Mouse (Mus musculus) forebrain, embryonic 14.5 days (tissue): ENCODE measurements around the gene Gm21149. TPM values are rescaled to one million over a fixed set of nuclear protein-coding genes. Genes with fewer than 3 reads are reported as not detected.
"Not testable (repeated sequence)": the region's sequence is repeated elsewhere in the genome, so short reads cannot be mapped to it uniquely, and the experiment has no call there.

Experiments
- ATAC-seq: fragments of 200-750 bp; cut with Nextera tagmentation; 2 replicates; pipeline ENCODE4 v1.8.0; 2017; ENCODE audit warnings: mild to moderate bottlenecking, moderate library complexity
- DNase-seq: peaks from one replicate; pipeline ENCODE4 v3.0.0-alpha.2; 2015; ENCODE audit warnings: low spot score
- H3K27ac ChIP-seq: fragments of 300-500 bp; sonication (generic); 2 replicates; pipeline ENCODE4 v1.5.1; 2014; ENCODE audit warnings: low read depth, mild to moderate bottlenecking, control low read depth, low read length, moderate library complexity
- H3K27me3 ChIP-seq: fragments of 300-500 bp; sonication (generic); replicated peaks from 2 replicates; pipeline ENCODE4 v1.6.1; 2014; ENCODE audit warnings: low read length, control low read depth, mixed read lengths; ENCODE audit not compliant: control insufficient read depth, insufficient read depth
- H3K36me3 ChIP-seq: fragments of 300-500 bp; sonication (generic); 2 replicates; pipeline ENCODE4 v1.6.1; 2014; ENCODE audit warnings: low read length, control low read depth; ENCODE audit not compliant: control insufficient read depth, insufficient read depth
- H3K4me1 ChIP-seq: fragments of 300-500 bp; sonication (generic); 2 replicates; pipeline ENCODE4 v1.6.1; 2014; ENCODE audit warnings: antibody characterized with exemption, low read length, control low read depth; ENCODE audit not compliant: control insufficient read depth, insufficient read depth
- H3K4me2 ChIP-seq: fragments of 300-500 bp; sonication (generic); 2 replicates; pipeline ENCODE4 v1.6.1; 2014; ENCODE audit warnings: mild to moderate bottlenecking, control low read depth, low read length
- H3K4me3 ChIP-seq: fragments of 300-500 bp; sonication (generic); 2 replicates; pipeline ENCODE4 v1.5.1; 2014; ENCODE audit warnings: low read depth, low read length, control low read depth
- H3K9ac ChIP-seq: fragments of 300-500 bp; sonication (generic); 2 replicates; pipeline ENCODE4 v1.6.1; 2014; ENCODE audit warnings: mild to moderate bottlenecking, low read length, control low read depth, moderate library complexity
- H3K9me3 ChIP-seq: fragments of 300-500 bp; sonication (generic); replicated peaks from 2 replicates; pipeline ENCODE4 v1.6.1; 2016; ENCODE audit warnings: low read length, control low read depth, mixed read lengths; ENCODE audit not compliant: control insufficient read depth
- WGBS: fragments of 180-500 bp; shearing (Covaris S2); extraction: QIAGEN DNeasy Blood & Tissue Kit; methylation state at CpG from one replicate; pipeline ENCODE4 v1.1.7; 2014; 5-methylcytosine and 5-hydroxymethylcytosine counted together
- polyA plus RNA-seq: library from polyadenylated mRNA; unstranded; fragments of >200 nt; fragmentation: Nextera tagmentation; extraction: Ambion mirVana; gene quantifications from 2 replicates; pipeline ENCODE4 v1.2.1, GENCODE M21; 2014

Gm21149 gene
- polyA plus RNA-seq, 1 experiment from 2014 or later: not detected

DNA sequence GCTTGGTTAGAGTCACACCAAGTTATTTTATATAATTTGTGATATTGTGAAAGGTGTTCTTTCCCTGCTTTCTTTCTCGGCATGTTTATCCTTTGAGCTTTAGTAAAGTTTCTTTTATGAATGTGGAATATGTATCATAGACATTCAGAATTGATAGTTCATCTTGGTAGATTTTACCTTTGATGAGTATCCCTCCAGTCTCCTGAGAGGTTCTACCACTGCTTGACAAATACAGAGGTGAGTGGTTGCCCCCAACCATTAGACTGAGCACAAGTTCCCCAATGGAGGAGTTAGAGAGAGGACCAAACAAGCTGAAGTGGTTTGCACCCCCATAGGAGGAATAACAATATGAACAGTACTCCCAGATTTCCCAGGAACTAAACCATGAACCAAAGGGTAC lies 6.2 kb downstream of the Gm21149 start:
- not testable (repeated sequence) for H3K4me1 ChIP-seq, H3K4me2 ChIP-seq, H3K4me3 ChIP-seq, H3K27ac ChIP-seq, DNase-seq, H3K9me3 ChIP-seq, ATAC-seq, H3K9ac ChIP-seq, H3K36me3 ChIP-seq, H3K27me3 ChIP-seq
- WGBS: 63% methylated on average over 1 of the region's 1 CpGs

DNA sequence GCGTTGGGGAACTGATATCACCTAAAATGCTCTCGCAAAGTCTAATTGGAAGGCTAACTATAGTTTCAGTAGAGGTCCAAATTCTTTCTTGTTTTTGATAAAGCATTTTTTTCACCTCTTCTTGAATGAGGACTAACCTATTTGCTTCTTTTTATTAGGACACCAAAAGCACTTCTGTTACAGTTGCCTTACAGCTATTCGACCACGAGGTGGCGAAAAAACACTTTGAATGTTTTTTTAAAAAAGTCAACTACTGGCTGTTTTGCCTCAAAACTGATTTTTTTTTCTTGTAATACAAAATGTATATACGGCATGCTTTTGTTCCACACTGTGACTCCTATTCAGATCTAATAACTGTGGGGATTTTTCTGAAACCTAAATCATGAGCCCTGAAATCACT lies 8.6 kb downstream of the Gm21149 start:
- H3K4me2 ChIP-seq, H3K9ac ChIP-seq, DNase-seq, H3K36me3 ChIP-seq, H3K27ac ChIP-seq, H3K27me3 ChIP-seq, H3K9me3 ChIP-seq, H3K4me1 ChIP-seq, H3K4me3 ChIP-seq, ATAC-seq: not testable (repeated sequence)
- WGBS: 62% methylated on average over 6 of the region's 6 CpGs

DNA sequence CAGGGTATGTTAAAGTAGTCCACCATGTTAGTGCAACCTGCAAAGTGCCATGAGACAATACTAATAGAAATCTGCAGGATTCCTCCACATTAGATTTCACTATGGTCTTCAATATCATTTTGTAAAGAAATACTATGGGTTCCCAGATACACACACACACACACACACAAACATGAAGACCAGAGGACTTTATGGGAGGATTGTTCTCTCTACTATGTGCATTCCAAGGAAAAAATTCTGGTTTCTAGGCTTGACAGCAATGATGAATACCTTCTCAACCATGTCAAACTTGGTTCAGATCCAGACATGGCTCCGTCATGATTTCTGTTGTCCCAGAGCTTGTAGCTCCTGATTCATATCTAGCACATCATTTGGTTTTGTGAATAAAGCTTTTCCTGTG lies 10.1 kb downstream of the Gm21149 start:
- peaks cover 11% of the 10 kb centered on the region for H3K9me3 ChIP-seq
- H3K4me3 ChIP-seq, H3K9ac ChIP-seq, H3K27ac ChIP-seq, H3K36me3 ChIP-seq, H3K27me3 ChIP-seq, ATAC-seq, DNase-seq, H3K4me2 ChIP-seq, H3K4me1 ChIP-seq: not testable (repeated sequence)
- WGBS: 52% methylated on average over 1 of the region's 1 CpGs

DNA sequence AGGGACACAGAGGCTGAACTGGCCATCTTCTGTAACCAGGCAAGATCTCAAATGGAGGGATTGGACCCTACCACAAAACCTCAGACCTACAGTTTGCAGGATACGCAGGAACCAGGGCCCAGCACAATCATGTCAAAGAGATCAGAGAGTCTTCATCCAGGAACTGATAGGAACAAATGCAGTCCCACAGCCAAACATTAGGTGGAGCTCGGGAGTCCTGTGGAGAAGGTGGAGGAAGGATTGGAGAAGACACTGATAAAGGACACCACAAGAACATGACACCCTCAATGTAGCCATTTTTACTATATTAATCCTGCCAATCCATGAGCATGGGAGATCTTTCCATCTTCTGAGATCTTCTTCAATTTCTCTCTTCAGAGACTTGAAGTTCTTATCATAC lies 12.8 kb downstream of the Gm21149 start:
- H3K9me3 ChIP-seq: peaks cover 20% of the 10 kb centered on the region
- not testable (repeated sequence) for H3K9ac ChIP-seq, H3K27ac ChIP-seq, DNase-seq, H3K27me3 ChIP-seq, H3K4me1 ChIP-seq, H3K4me3 ChIP-seq, H3K4me2 ChIP-seq, H3K36me3 ChIP-seq, ATAC-seq
- WGBS: 34% methylated on average over 1 of the region's 2 CpGs

DNA sequence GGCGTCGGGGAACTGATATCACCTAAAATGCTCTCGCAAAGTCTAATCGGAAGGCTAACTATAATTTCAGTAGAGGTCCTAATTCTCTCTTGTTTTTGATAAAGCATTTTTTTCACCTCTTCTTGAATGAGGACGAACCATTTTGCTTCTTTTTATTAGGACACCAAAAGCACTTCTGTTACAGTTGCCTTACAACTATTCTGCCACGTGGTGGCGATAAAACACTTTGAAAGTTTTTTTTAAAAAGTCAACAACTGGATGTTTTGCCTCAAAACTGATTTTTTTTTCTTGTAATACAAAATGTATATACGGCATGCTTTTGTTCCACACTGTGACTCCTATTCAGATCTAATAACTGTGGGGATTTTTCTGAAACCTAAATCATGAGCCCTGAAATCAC lies 14.7 kb downstream of the Gm21149 start:
- H3K9ac ChIP-seq, H3K27me3 ChIP-seq, H3K4me2 ChIP-seq, H3K27ac ChIP-seq, H3K36me3 ChIP-seq, ATAC-seq, H3K4me3 ChIP-seq, H3K4me1 ChIP-seq, DNase-seq: not testable (repeated sequence)
- H3K9me3 ChIP-seq: peaks cover 21% of the 10 kb centered on the region
- 59% methylated on average over 8 of the region's 8 CpGs for WGBS

DNA sequence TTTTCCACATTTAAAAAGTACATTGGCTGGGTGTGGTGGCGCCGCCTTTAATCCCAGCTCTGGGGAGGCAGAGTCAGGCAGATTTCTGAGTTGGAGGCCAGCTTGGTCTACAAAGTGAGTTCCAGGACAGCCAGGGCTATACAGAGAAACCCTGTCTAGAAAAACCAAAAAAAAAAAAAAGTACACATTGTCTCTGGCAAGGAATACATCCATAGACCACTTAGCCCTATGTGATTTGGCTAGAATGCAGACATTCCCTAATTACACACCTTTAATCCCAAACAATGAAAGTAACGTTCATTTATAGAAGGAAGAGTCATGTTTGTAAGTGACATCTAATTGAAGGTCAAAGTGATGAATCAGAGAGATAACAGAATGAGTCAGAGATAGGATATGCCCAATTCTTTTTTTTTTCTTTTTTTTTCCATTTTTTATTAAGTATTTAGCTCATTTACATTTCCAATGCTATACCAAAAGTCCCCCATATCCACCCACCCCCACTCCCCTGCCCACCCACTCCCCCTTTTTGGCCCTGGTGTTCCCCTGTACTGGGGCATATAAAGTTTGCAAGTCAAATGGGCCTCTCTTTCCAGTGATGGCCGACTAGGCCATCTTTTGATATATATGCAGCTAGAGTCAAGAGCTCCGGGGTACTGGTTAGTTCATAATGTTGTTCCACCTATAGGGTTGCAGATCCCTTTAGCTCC lies 18.3 kb downstream of the Gm21149 start:
- H3K9ac ChIP-seq, H3K4me3 ChIP-seq, DNase-seq, H3K4me2 ChIP-seq, H3K27me3 ChIP-seq, H3K27ac ChIP-seq, H3K36me3 ChIP-seq, ATAC-seq, H3K4me1 ChIP-seq: not testable (repeated sequence)
- WGBS: 77% methylated on average over 3 of the region's 5 CpGs
- H3K9me3 ChIP-seq: peaks cover 16% of the 10 kb centered on the region

Other genes starting within 250 kb of the Gm21149 start
- gene Gm21190, start 52.7 kb upstream of the Gm21149 start, polyA plus RNA-seq: not detected in 2 replicates
- not detected in 2 replicates for gene Gm21083, start 100.8 kb upstream of the Gm21149 start, polyA plus RNA-seq
- gene Speer4d, start 142.5 kb upstream of the Gm21149 start, polyA plus RNA-seq: not detected in 2 replicates
- not detected in 2 replicates for gene 4930572O03Rik, start 180.5 kb upstream of the Gm21149 start, polyA plus RNA-seq
- not detected in 2 replicates for gene Speer4c, start 237.7 kb upstream of the Gm21149 start, polyA plus RNA-seq